Mouse (Mus musculus) ovary, adult 10 weeks (tissue): ENCODE measurements around the gene Ugt1a6a. TPM values are rescaled to one million over a fixed set of nuclear protein-coding genes. Genes with fewer than 3 reads are reported as not detected.

Experiments used
- polyA plus RNA-seq: library from polyadenylated mRNA; stranded (reverse); fragments of 350-450 nt; fragmentation: Illumina TruSeq; extraction: RNeasy Lipid Tissue Mini Kit (QIAGEN cat#74804); gene quantifications from one replicate; pipeline ENCODE4 v1.2.3, GENCODE M21; 2014

The Ugt1a6a gene
- 28.6 TPM for polyA plus RNA-seq

GRCm38 (mm10) chr1:88134457-88135011 lies at the start of gene Ugt1a6a:
Gene Ugt1a6a (plus strand): TSS chr1:88134809.

GRCm38 (mm10) chr1:88087513-88087912 lies 47.1 kb upstream of the Ugt1a6a start, which contains the start of gene Ugt1a8:
Gene Ugt1a8 (plus strand): TSS chr1:88087813.

GRCm38 (mm10) chr1:88094941-88095492 lies 39.6 kb upstream of the Ugt1a6a start, which contains the start of gene Ugt1a7c:
Gene Ugt1a7c (plus strand): TSS chr1:88095062.

GRCm38 (mm10) chr1:88103019-88103418 lies 31.6 kb upstream of the Ugt1a6a start, which contains the start of gene Ugt1a6b:
Gene Ugt1a6b (plus strand): TSS chr1:88103252.

GRCm38 (mm10) chr1:88165711-88166110 lies 31.1 kb downstream of the Ugt1a6a start, which contains the start of gene Ugt1a5:
Gene Ugt1a5 (plus strand): TSS chr1:88166012.

GRCm38 (mm10) chr1:88200456-88200855 lies 65.8 kb downstream of the Ugt1a6a start, which contains the start of gene Ugt1a2:
Gene Ugt1a2 (plus strand): TSS chr1:88200601.

GRCm38 (mm10) chr1:88205294-88205922 lies 70.8 kb downstream of the Ugt1a6a start, which contains the start of gene Dnajb3:
Gene Dnajb3 (minus strand): TSS chr1:88205782.

GRCm38 (mm10) chr1:88211812-88212211 lies 77.2 kb downstream of the Ugt1a6a start, which contains the start of gene Ugt1a1:
Gene Ugt1a1 (plus strand): TSS chr1:88211959.

GRCm38 (mm10) chr1:88226670-88227379 lies 92.2 kb downstream of the Ugt1a6a start, which contains the start of gene Mroh2a:
Gene Mroh2a (plus strand): TSS chr1:88226986.

Other genes starting within 250 kb of the Ugt1a6a start
- gene Usp40, start 126.3 kb upstream of the Ugt1a6a start, polyA plus RNA-seq, result 51.1 TPM
- gene Ugt1a10, start 79.4 kb upstream of the Ugt1a6a start, polyA plus RNA-seq, result not detected
- gene Ugt1a9, start 64.0 kb upstream of the Ugt1a6a start, polyA plus RNA-seq, result not detected
- gene Ugt1a8, start 47.0 kb upstream of the Ugt1a6a start, polyA plus RNA-seq, result not detected
- gene Ugt1a7c, start 39.7 kb upstream of the Ugt1a6a start, polyA plus RNA-seq, result 24.8 TPM
- gene Ugt1a6b, start 31.6 kb upstream of the Ugt1a6a start, polyA plus RNA-seq, result 1.1 TPM
- gene Ugt1a5, start 31.2 kb downstream of the Ugt1a6a start, polyA plus RNA-seq, result not detected
- 0.71 TPM for gene Ugt1a2, start 65.8 kb downstream of the Ugt1a6a start, polyA plus RNA-seq
- 3.4 TPM for gene Dnajb3, start 71.0 kb downstream of the Ugt1a6a start, polyA plus RNA-seq
- gene Ugt1a1, start 77.2 kb downstream of the Ugt1a6a start, polyA plus RNA-seq, result 10.1 TPM
- 0.31 TPM for gene Mroh2a, start 92.2 kb downstream of the Ugt1a6a start, polyA plus RNA-seq
- gene Hjurp, start 142.8 kb downstream of the Ugt1a6a start, polyA plus RNA-seq, result 88.9 TPM
- gene Trpm8, start 142.9 kb downstream of the Ugt1a6a start, polyA plus RNA-seq, result not detected